Mouse (Mus musculus) brain, embryonic 14.5 days (tissue): ENCODE measurements around the gene Ldhb. TPM values are rescaled to one million over a fixed set of nuclear protein-coding genes. Genes with fewer than 3 reads are reported as not detected.
"Not testable (repeated sequence)": the region's sequence is repeated elsewhere in the genome, so short reads cannot be mapped to it uniquely, and the experiment has no call there.

Experiments
- DNase-seq: peaks from one replicate; pipeline ENCODE4 v3.0.0-alpha.2; 2011; ENCODE audit warnings: low read depth
- CTCF ChIP-seq: fragments of 200-500 bp; IDR thresholded peaks from 2 replicates; pipeline ENCODE4 v1.5.1; 2012; ENCODE audit warnings: inconsistent platforms, mild to moderate bottlenecking, moderate library complexity, borderline replicate concordance; ENCODE audit not compliant: insufficient read depth, insufficient read length; ENCODE audit errors: extremely low read depth
- POLR2A ChIP-seq: fragments of 200-500 bp; IDR thresholded peaks from 2 replicates; pipeline ENCODE4 v1.6.1; 2012; ENCODE audit warnings: mild to moderate bottlenecking, inconsistent platforms, borderline replicate concordance; ENCODE audit not compliant: poor library complexity, insufficient read depth, insufficient read length, severe bottlenecking; ENCODE audit errors: extremely low read depth
- polyA plus RNA-seq: library from polyadenylated mRNA; depleted of rRNA; stranded (reverse); fragments of >200 nt; gene quantifications from 2 replicates; pipeline ENCODE4 v1.2.3, GENCODE M21; 2012

Gene Ldhb
- polyA plus RNA-seq, 1 experiment: 357 TPM

GRCm38 (mm10) chr6:142529680-142530079 lies 21.9 kb upstream of the Ldhb start:
- TF ChIP-seq POLR2A (no peak), CTCF (no peak)
- no peak for DNase-seq

- no peak for TF ChIP-seq POLR2A
- no peak for TF ChIP-seq CTCF
- DNase-seq: no peak
Measured at GRCm38 (mm10) chr6:142527931-142528562, 20.3 kb upstream of the Ldhb start.

- TF ChIP-seq CTCF: peak; percentile 83
- TF ChIP-seq POLR2A: no peak
- DNase-seq: peak; percentile 84
Measured at GRCm38 (mm10) chr6:142524635-142525308, 17.0 kb upstream of the Ldhb start.

GRCm38 (mm10) chr6:142521591-142522110 lies 13.9 kb upstream of the Ldhb start:
- TF ChIP-seq POLR2A: no peak
- TF ChIP-seq CTCF: no peak

GRCm38 (mm10) chr6:142519110-142519509 lies 11.4 kb upstream of the Ldhb start:
- peak; percentile 79 for DNase-seq
- TF ChIP-seq CTCF: peak; percentile 67; the same call in 1 of the 2 replicates
- no peak for TF ChIP-seq POLR2A

More at GRCm38 (mm10) chr6:142521591-142522110, 13.9 kb upstream of the Ldhb start:
- DNase-seq: no peak

GRCm38 (mm10) chr6:142515379-142515778 lies 7.6 kb upstream of the Ldhb start:
- not testable (repeated sequence) for DNase-seq

- TF ChIP-seq CTCF: peak; percentile 47
- no peak for TF ChIP-seq POLR2A
- DNase-seq: peak; percentile 65
Measured at GRCm38 (mm10) chr6:142514912-142515311, 7.2 kb upstream of the Ldhb start.

- no peak for DNase-seq
- no peak for TF ChIP-seq CTCF
- no peak for TF ChIP-seq POLR2A
Measured at GRCm38 (mm10) chr6:142512902-142513301, 5.1 kb upstream of the Ldhb start.

GRCm38 (mm10) chr6:142511516-142512135 lies 3.9 kb upstream of the Ldhb start:
- TF ChIP-seq CTCF (no peak), POLR2A (no peak)
- DNase-seq: no peak

- no peak for DNase-seq
- TF ChIP-seq POLR2A (no peak), CTCF (no peak)
Measured at GRCm38 (mm10) chr6:142508663-142509062, 906 bp upstream of the Ldhb start.

GRCm38 (mm10) chr6:142507033-142507784 lies 548 bp downstream of the Ldhb start:
- DNase-seq: no peak
- TF ChIP-seq POLR2A (no peak), CTCF (no peak)
